26 mouse cellular contexts compared by ENCODE assay signal in genomic region chr16:8525293-8525692, GRCm38 (mm10). TPM values are rescaled to one million over a fixed set of nuclear protein-coding genes. Genes with fewer than 3 reads are reported as not detected.
DNase-seq lines count a peak whose midpoint lies in the region; ATAC-seq and TF ChIP-seq lines count a peak whose summit lies in the region.
"Had no signal": no experiment of that assay in that cellular context is flagged by ENCODE, and none has a peak within 500 bp of the region (broad histone marks: within the 10 kb centered on the region; RNA-seq: fewer than 3 reads in every experiment).

No protein-coding gene starts in this region.

- no peak for TF ChIP-seq CTCF in liver, adult 2 months (IDR thresholded peaks at IDR 0.05; ENCODE audit: low read depth, low read length)
- no peak for TF ChIP-seq CTCF in liver, postnatal 0 days (IDR thresholded peaks at IDR 0.05; ENCODE audit: low read depth)

- TF ChIP-seq EP300 in liver, postnatal 0 days (IDR thresholded peaks at IDR 0.05; ENCODE audit: low read depth), result no peak

- WGBS in liver, adult 2 months, result 16% methylated on average over 3 of the region's 3 CpGs
- WGBS in liver, embryonic 12.5 days (ENCODE audit: insufficient replicate concordance), result 51% methylated on average over 3 of the region's 3 CpGs
- 54% methylated on average over 3 of the region's 3 CpGs for WGBS in neural tube, embryonic 13.5 days
- 45% methylated on average over 3 of the region's 3 CpGs for WGBS in liver, postnatal 0 days (ENCODE audit: insufficient replicate concordance)

- no peak overlapping the region for H3K27ac ChIP-seq in liver, adult 2 months (replicated peaks; ENCODE audit: insufficient read depth, low read depth, low read length)
- no peak overlapping the region for H3K27ac ChIP-seq in liver, embryonic 12.5 days
- peak overlapping the region; percentile 97 for H3K27ac ChIP-seq in neural tube, embryonic 13.5 days (replicated peaks)
- H3K27ac ChIP-seq in liver, postnatal 0 days (ENCODE audit: low read depth), result peak overlapping the region; percentile 11; the same call in 1 of the 2 replicates
- H3K27ac ChIP-seq: embryonic facial prominence, embryonic 12.5 days; heart, adult 2 months; midbrain, embryonic 12.5 days had no signal

- peaks cover 26% of the 10 kb centered on the region for H3K4me1 ChIP-seq in liver, adult 2 months (ENCODE audit: control insufficient read depth, insufficient read depth, low read length)
- H3K4me1 ChIP-seq in liver, embryonic 12.5 days, result peaks cover 6% of the 10 kb centered on the region
- H3K4me1 ChIP-seq in neural tube, embryonic 13.5 days (replicated peaks), result peaks cover 75% of the 10 kb centered on the region
- peaks cover 15% of the 10 kb centered on the region for H3K4me1 ChIP-seq in liver, postnatal 0 days (ENCODE audit: insufficient read depth)

- no peak overlapping the region for H3K4me3 ChIP-seq in liver, adult 2 months (ENCODE audit: insufficient read depth, low read depth, low read length)
- no peak overlapping the region for H3K4me3 ChIP-seq in liver, embryonic 12.5 days
- H3K4me3 ChIP-seq in neural tube, embryonic 13.5 days, result no peak overlapping the region
- no peak overlapping the region for H3K4me3 ChIP-seq in liver, postnatal 0 days (ENCODE audit: low read depth, low read length)
- H3K4me3 ChIP-seq: embryonic facial prominence, embryonic 12.5 days; heart, adult 2 months; heart, embryonic 12.5 days; hindbrain, embryonic 15.5 days; midbrain, embryonic 12.5 days; myocyte had no signal

- H3K27me3 ChIP-seq in liver, adult 2 months (ENCODE audit: control insufficient read depth, insufficient read depth, low read length), result no peaks in the 10 kb centered on the region
- no peaks in the 10 kb centered on the region; the same call in 1 of the 2 replicates for H3K27me3 ChIP-seq in liver, embryonic 12.5 days (replicated peaks)
- no peaks in the 10 kb centered on the region for H3K27me3 ChIP-seq in neural tube, embryonic 13.5 days
- H3K27me3 ChIP-seq in liver, postnatal 0 days (ENCODE audit: insufficient read depth, low read length), result no peaks in the 10 kb centered on the region
- H3K27me3 ChIP-seq: embryonic facial prominence, embryonic 12.5 days; heart, embryonic 12.5 days; hindbrain, embryonic 15.5 days had no signal

- no peak for TF ChIP-seq POLR2A in liver, adult 2 months (IDR thresholded peaks at IDR 0.05; ENCODE audit: extremely low read depth, insufficient read depth, low read length)

- no peaks in the 10 kb centered on the region for H3K9me3 ChIP-seq in liver, embryonic 12.5 days (replicated peaks)
- H3K9me3 ChIP-seq in neural tube, embryonic 13.5 days, result no peaks in the 10 kb centered on the region
- H3K9me3 ChIP-seq in liver, postnatal 0 days (ENCODE audit: low read length), result no peaks in the 10 kb centered on the region
- H3K9me3 ChIP-seq: embryonic facial prominence, embryonic 12.5 days; heart, embryonic 12.5 days; hindbrain, embryonic 15.5 days; midbrain, embryonic 12.5 days had no signal

- peaks cover 14% of the 10 kb centered on the region for H3K79me2 ChIP-seq in liver, adult 2 months (ENCODE audit: control insufficient read depth, insufficient read depth, low read length)

- H3K36me3 ChIP-seq in liver, adult 2 months (ENCODE audit: control insufficient read depth, insufficient read depth, low read length), result peaks cover 1% of the 10 kb centered on the region; the same call in 1 of the 2 replicates
- H3K36me3 ChIP-seq in liver, embryonic 12.5 days, result no peaks in the 10 kb centered on the region
- H3K36me3 ChIP-seq in neural tube, embryonic 13.5 days, result peaks cover 6% of the 10 kb centered on the region; the same call in 1 of the 2 replicates
- H3K36me3 ChIP-seq in liver, postnatal 0 days (replicated peaks; ENCODE audit: insufficient read depth, low read length), result 0 out of 2 replicates have a peak, but pooled peaks cover 2% of the 10 kb centered on the region
- H3K36me3 ChIP-seq: embryonic facial prominence, embryonic 12.5 days; heart, embryonic 12.5 days; hindbrain, embryonic 15.5 days; midbrain, embryonic 12.5 days had no signal

- no peak for ATAC-seq in liver, embryonic 12.5 days
- no peak for ATAC-seq in neural tube, embryonic 13.5 days (ENCODE audit: low read depth)
- no peak for ATAC-seq in liver, postnatal 0 days
- ATAC-seq: CD4-positive, CD25-positive, alpha-beta regulatory T cell, adult 4 months had no signal

- no peak overlapping the region for H3K9ac ChIP-seq in liver, adult 2 months (ENCODE audit: low read depth, low read length)
- no peak overlapping the region for H3K9ac ChIP-seq in liver, embryonic 12.5 days
- H3K9ac ChIP-seq in neural tube, embryonic 13.5 days, result no peak overlapping the region
- no peak overlapping the region for H3K9ac ChIP-seq in liver, postnatal 0 days (replicated peaks)
- H3K9ac ChIP-seq: embryonic facial prominence, embryonic 12.5 days; heart, embryonic 12.5 days; hindbrain, embryonic 15.5 days; midbrain, embryonic 12.5 days had no signal

- peak; percentile 74 for DNase-seq in liver, adult 2 months (ENCODE audit: extremely low read depth, low read depth, low spot score)
- no peak for DNase-seq in neural tube, embryonic 10.5 days (ENCODE audit: extremely low spot score, low spot score)
- DNase-seq in liver, postnatal 0 days, result no peak
- no peak for DNase-seq in embryo, embryonic 11 days
- no peak for DNase-seq in cerebellum, postnatal 36 days
- DNase-seq: adrenal gland, adult 2 months; adrenal gland, postnatal 36 days; cerebellum, adult 2 months; cerebellum, postnatal 14 days; gastrocnemius, postnatal 36 days; heart, adult 2 months; heart, postnatal 4 days; kidney, adult 11 months; kidney, postnatal 14 days; lung, adult 2 months; right cerebral cortex, postnatal 25 days; spleen, adult 18-20 months; thymus, postnatal 14 days had no signal

- no peak overlapping the region for H3K4me2 ChIP-seq in liver, embryonic 12.5 days
- H3K4me2 ChIP-seq in neural tube, embryonic 13.5 days, result no peak overlapping the region
- no peak overlapping the region for H3K4me2 ChIP-seq in liver, postnatal 0 days (ENCODE audit: low read depth, low read length)
- H3K4me2 ChIP-seq: embryonic facial prominence, embryonic 12.5 days; heart, embryonic 12.5 days; hindbrain, embryonic 15.5 days; midbrain, embryonic 12.5 days had no signal

RNA-seq across cellular contexts. Expression of gene Abat, which starts 12.1 kb away (rescaled TPM):
- 150 and 169 TPM in 2 replicates for total RNA-seq in liver, adult 2 months (2014; rRNA removed)
- 168 and 227 TPM in 2 replicates for polyA plus RNA-seq in liver, adult 2 months (2012; rRNA removed)
- 19.6 and 20.1 TPM in 2 replicates for polyA plus RNA-seq in liver, embryonic 12.5 days (2016; fragmentation: Nextera tagmentation; extraction: Ambion mirVana)
- polyA plus RNA-seq in neural tube, embryonic 13.5 days (2015; fragmentation: Nextera tagmentation; extraction: Ambion mirVana), result 120 and 128 TPM in 2 replicates
- 37.8 and 39.1 TPM in 2 replicates for polyA plus RNA-seq in liver, postnatal 0 days (2015; fragmentation: Nextera tagmentation; extraction: Ambion mirVana)

RNA-seq across cellular contexts. Expression of gene Mettl22, which starts 54.7 kb away (rescaled TPM):
- total RNA-seq in liver, adult 2 months (2014; rRNA removed), result 14.9 and 17.2 TPM in 2 replicates
- 23.1 and 29.0 TPM in 2 replicates for polyA plus RNA-seq in liver, adult 2 months (2012; rRNA removed)
- 9.7 and 10.7 TPM in 2 replicates for polyA plus RNA-seq in liver, embryonic 12.5 days (2016; fragmentation: Nextera tagmentation; extraction: Ambion mirVana)
- polyA plus RNA-seq in neural tube, embryonic 13.5 days (2015; fragmentation: Nextera tagmentation; extraction: Ambion mirVana), result 29.4 and 31.6 TPM in 2 replicates
- 6.6 and 6.7 TPM in 2 replicates for polyA plus RNA-seq in liver, postnatal 0 days (2015; fragmentation: Nextera tagmentation; extraction: Ambion mirVana)

Comparison
In these comparisons a context has a peak if more than half of its experiments do, and no peak if none do; other contexts are left out.
1. H3K27ac ChIP-seq: peak in neural tube, embryonic 13.5 days (single experiment) and liver, postnatal 0 days (single experiment); none in liver, adult 2 months (single experiment) and liver, embryonic 12.5 days (single experiment).